Mouse (Mus musculus) gastrocnemius, postnatal 36 days (tissue): ENCODE data around the gene St7. TPM values are rescaled to one million over a fixed set of nuclear protein-coding genes. Genes with fewer than 3 reads are reported as not detected.
A peak's percentile ranks its signal among the peaks of the same experiment; 100 is the strongest.
"Not testable (repeated sequence)": the region's sequence is repeated elsewhere in the genome, so short reads cannot be mapped to it uniquely, and the experiment has no call there.

Experiments used
- DNase-seq, 2 experiments: peaks; one replicate each; pipeline ENCODE4 v3.0.0; 2022
- intact Hi-C: fragments of 180-260 bp; cut with DNase I; formaldehyde crosslinking; loops from one replicate; pipeline ENCODE4 v1.15.1; 2025
- long read RNA-seq, 2 experiments: library from polyadenylated mRNA; stranded (forward); transcript quantifications; one replicate each; pipeline ENCODE4 v2.0.0; 2021
- total RNA-seq, 2 experiments: library from RNA; stranded (reverse); gene quantifications; 2 replicates each; pipeline ENCODE4 v1.2.3; 2021

The St7 gene
- 10 to 100 TPM in 1 of 2 experiments, 1 to 10 TPM in 1; 9.6 to 10.6 TPM for total RNA-seq
- long read RNA-seq, experiment 1, transcript St7-202 (15 exons, 2,046 nt): major isoform, 10 of 15 reads
- long read RNA-seq, experiment 1, partial matches to known transcripts: 0 of 15 reads
- long read RNA-seq, experiment 1, other reads (novel, unspliced or antisense): 1 of 15 reads
- long read RNA-seq, experiment 2, transcript St7-202 (15 exons, 2,046 nt): major isoform, 5 of 8 reads
- long read RNA-seq, experiment 2, partial matches to known transcripts: 0 of 8 reads
- long read RNA-seq, experiment 2, other reads (novel, unspliced or antisense): 1 of 8 reads

GRCm38 (mm10) chr6:17692647-17693046 is at the start of gene St7:
Gene St7, plus strand, starts transcription at chr6:17692933.
- DNase-seq: no peak
- intact Hi-C loops: no loop called here

- no peak for DNase-seq
- intact Hi-C loops: no loop called here
Measured at GRCm38 (mm10) chr6:17646107-17646506, 46.6 kb upstream of the St7 start.

GRCm38 (mm10) chr6:17652132-17652531 is 40.6 kb upstream of the St7 start:
- intact Hi-C loops: no loop called here
- no peak for DNase-seq

GRCm38 (mm10) chr6:17655080-17655479 is 37.7 kb upstream of the St7 start:
- no peak for DNase-seq
- intact Hi-C loops: no loop called here

GRCm38 (mm10) chr6:17657308-17657707 is 35.4 kb upstream of the St7 start:
- DNase-seq: no peak
- intact Hi-C loops: no loop called here

- DNase-seq: no peak
- intact Hi-C loops: no loop called here
Measured at GRCm38 (mm10) chr6:17665348-17665747, 27.4 kb upstream of the St7 start.

- no peak for DNase-seq
- intact Hi-C loops: no loop called here
Measured at GRCm38 (mm10) chr6:17666024-17666423, 26.7 kb upstream of the St7 start.

- intact Hi-C loops: no loop called here
Measured at GRCm38 (mm10) chr6:17667813-17668212, 24.9 kb upstream of the St7 start.

GRCm38 (mm10) chr6:17668334-17668733 is 24.4 kb upstream of the St7 start:
- intact Hi-C loops: no loop called here
- DNase-seq: no peak

More at GRCm38 (mm10) chr6:17667813-17668212, 24.9 kb upstream of the St7 start:
- no peak for DNase-seq

- DNase-seq: no peak
- intact Hi-C loops: no loop called here
Measured at GRCm38 (mm10) chr6:17669826-17670225, 22.9 kb upstream of the St7 start.

GRCm38 (mm10) chr6:17675019-17675756 is 17.5 kb upstream of the St7 start:
- peak; percentile 28 to 35 for DNase-seq

GRCm38 (mm10) chr6:17677008-17677407 is 15.7 kb upstream of the St7 start:
- intact Hi-C loops: no loop called here
- no peak for DNase-seq

More at GRCm38 (mm10) chr6:17675019-17675756, 17.5 kb upstream of the St7 start:
- intact Hi-C loops: loop anchor here (2.0 kb wide), 1 partner anchor 160 kb away; no protein-coding TSS in a partner anchor

GRCm38 (mm10) chr6:17680266-17680925 is 12.3 kb upstream of the St7 start:
- intact Hi-C loops: no loop called here

GRCm38 (mm10) chr6:17681810-17682209 is 10.9 kb upstream of the St7 start:
- no peak for DNase-seq
- intact Hi-C loops: no loop called here

More at GRCm38 (mm10) chr6:17680266-17680925, 12.3 kb upstream of the St7 start:
- no peak for DNase-seq

- intact Hi-C loops: no loop called here
- no peak for DNase-seq
Measured at GRCm38 (mm10) chr6:17688676-17689075, 4.1 kb upstream of the St7 start.

- intact Hi-C loops: no loop called here
- DNase-seq: peak; percentile 64 to 68
Measured at GRCm38 (mm10) chr6:17693726-17694549, 1.2 kb downstream of the St7 start.

- intact Hi-C loops: no loop called here
Measured at GRCm38 (mm10) chr6:17694550-17694951, 1.8 kb downstream of the St7 start.

GRCm38 (mm10) chr6:17696321-17696734 is 3.6 kb downstream of the St7 start:
- intact Hi-C loops: no loop called here
- peak in 1 of 2 experiments; percentile 42 for DNase-seq

More at GRCm38 (mm10) chr6:17694550-17694951, 1.8 kb downstream of the St7 start:
- peak; percentile 65 to 70 for DNase-seq

GRCm38 (mm10) chr6:17700936-17701612 is 8.3 kb downstream of the St7 start:
- no peak for DNase-seq
- intact Hi-C loops: no loop called here

GRCm38 (mm10) chr6:17704038-17704437 is 11.3 kb downstream of the St7 start:
- intact Hi-C loops, DNase-seq: not testable (repeated sequence)
